Mouse (Mus musculus): ENCODE results near the gene Polr1b.

Polr1b gene

GRCm38 (mm10) chr2:129100784-129101310 lies at the start of gene Polr1b:
Gene Polr1b, plus strand, starts transcription at chr2:129100995.
- DNase-seq (ENCODE audit: low spot score in 2 of 2): peak; percentile 81 to 87

DNA sequence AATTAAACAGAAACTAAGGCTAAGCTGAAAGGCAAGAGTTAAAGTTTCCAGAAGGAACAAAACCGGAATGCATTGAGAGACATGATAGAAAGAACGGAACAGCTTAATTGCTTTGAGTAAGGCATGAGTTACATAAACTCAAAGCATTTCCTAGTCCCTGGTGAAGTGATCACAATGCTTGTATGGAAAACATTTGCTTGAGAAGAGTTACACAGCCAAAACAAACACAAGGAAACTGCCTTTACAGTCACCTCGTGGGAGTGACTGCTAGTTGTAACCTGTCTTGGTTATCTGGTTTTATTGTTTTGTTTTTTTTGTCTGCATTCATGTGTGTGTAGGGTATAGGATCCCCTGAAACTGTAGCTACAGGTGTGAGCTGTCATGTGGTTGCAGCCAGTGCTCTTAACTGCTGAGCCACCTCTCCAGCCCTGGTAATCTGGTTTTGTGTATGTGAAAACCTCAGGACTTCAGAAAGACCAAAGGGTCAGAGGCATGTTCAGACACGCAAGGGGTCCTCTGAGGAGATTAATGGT lies 48.3 kb upstream of the Polr1b start:
- no peak for DNase-seq (ENCODE audit: low spot score in 2 of 2)

GRCm38 (mm10) chr2:129055741-129056140 lies 45.1 kb upstream of the Polr1b start:
- DNase-seq (ENCODE audit: low spot score in 2 of 2): no peak

DNA sequence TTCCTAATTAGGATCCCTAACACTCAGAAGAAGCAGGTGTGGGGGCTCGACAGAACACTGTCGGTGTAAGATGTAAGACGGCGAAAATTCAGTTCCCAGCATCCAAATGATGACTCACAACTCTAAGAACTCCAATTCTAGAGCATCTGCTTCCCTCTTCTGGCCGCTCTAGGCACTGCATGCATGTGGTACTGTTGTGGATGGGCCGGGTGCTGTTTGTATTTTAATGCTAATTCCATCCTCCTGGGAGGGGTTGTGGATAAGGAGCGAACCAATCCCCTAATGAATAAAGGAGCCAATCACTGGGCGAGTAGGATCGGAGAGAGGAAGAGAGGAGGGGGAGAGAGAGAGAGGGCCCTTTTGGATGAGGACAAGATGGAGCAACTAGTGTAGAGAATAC lies 44.2 kb upstream of the Polr1b start:
- no peak for DNase-seq (ENCODE audit: low spot score in 2 of 2)

- no peak for DNase-seq (ENCODE audit: low spot score in 2 of 2)
Observed at GRCm38 (mm10) chr2:129057256-129057655, 43.5 kb upstream of the Polr1b start.

GRCm38 (mm10) chr2:129057920-129058361 lies 42.9 kb upstream of the Polr1b start:
- no peak for DNase-seq (ENCODE audit: low spot score in 2 of 2)

DNA sequence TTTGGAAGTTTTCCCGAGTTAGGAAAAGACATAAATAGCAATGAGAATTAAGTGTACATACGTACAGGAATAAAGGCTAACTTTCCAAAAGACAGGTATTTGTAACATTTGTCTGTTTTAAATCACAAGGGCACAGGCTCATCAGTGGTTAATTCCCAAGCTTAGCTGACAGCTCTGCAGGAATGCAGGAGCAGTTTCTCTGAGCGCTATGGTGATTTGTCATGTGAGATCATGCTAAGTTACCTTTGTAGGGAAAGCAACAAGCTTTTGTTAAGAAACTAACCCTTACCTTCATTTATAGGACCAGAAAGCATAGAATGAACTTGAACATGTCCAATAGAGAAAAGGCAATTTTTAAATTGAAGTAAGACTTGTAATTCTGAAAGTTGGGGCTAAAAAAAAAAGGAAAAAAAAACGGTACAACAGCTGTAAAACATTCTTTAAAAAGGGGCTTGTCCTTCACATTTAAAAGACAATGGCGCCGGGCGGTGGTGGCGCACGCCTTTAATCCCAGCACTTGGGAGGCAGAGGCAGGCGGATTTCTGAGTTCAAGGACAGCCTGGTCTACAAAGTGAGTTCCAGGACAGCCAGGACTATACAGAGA lies 39.2 kb upstream of the Polr1b start:
- DNase-seq (ENCODE audit: low spot score in 2 of 2): no peak

DNA sequence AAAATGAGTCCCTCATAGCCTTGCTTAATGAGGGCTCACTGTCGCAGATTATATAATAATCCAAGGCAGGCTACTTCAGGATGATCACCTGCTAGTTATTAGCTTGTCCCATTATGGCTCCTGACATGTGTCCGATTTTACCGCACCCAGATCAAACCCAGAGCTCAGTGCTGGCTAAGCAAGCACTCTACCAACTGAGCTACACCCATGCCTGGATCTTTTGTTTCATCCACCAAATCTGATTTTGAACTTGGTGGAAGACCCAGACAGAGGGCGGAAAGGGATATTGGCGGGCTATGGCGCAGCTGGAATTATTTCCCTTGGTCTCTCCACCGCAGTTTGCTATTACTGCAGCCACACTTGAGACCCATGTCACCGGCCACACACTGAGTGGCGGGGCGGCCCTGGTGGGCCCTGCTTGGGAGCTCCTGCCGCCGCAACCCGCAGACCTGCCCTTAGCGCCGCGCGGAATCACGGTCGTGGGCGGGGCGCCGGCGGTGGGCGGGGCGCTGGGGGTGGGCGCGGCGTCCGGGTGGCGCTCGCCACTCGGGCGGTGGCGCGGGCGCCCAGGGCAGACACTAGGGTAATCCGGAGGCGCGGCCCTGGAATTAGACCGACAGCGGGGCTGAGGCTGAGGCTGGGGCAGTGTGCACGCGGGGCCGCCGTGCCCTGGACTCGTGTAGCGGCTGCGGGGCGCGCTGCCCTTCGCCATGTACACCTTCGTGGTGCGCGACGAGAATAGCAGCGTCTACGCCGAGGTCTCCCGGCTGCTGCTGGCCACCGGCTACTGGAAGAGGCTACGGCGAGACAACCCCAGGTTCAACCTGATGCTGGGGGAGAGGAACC lies 35.1 kb upstream of the Polr1b start, which contains the start of gene Ttl:
Ttl (plus strand) TSS at position 506 of the 846 bp plus-strand sequence.
- DNase-seq (ENCODE audit: low spot score in 2 of 2): peak; percentile 57 to 67

- peak in 1 of 2 experiments; percentile 26 for DNase-seq (ENCODE audit: low spot score in 2 of 2)
Observed at GRCm38 (mm10) chr2:129066326-129066725, 34.5 kb upstream of the Polr1b start.

DNA sequence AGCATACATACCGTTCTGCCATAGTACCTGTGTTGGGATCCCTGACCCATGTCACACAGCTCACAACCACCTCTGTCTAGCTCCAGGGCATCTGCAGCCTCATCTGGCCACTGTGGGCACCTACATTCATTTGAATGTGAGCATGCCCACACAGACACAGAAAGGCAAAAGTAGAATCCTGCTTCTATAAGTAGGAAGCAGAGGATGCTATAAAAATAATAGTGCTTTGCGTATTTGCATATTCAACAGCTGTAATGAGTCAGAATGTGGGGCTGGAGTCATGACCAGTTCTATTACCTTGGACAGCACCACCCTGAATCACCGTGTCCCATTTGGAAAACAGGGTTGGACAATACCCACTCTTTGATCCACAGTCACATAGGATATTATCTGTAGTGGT lies 30.5 kb upstream of the Polr1b start:
- no peak for DNase-seq (ENCODE audit: low spot score in 2 of 2)

DNA sequence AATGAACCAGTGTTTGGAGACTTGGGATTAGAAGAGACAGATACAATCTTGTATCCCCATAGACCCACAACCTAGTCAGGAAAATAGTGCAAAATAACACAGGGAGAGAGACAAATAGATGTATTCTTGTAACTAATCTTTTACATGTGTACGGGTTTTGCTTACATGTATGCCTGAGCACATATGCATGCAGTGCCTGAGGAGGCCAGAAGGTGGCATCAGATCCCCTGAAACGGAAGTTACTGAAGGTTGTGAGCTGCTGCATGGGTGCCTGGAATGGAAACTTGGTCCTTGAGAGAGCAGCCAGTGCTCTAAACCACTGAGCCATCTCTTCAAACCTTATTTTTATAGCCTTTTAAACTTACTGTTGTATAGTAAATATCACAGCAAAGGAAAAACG lies 22.5 kb upstream of the Polr1b start:
- DNase-seq (ENCODE audit: low spot score in 2 of 2): no peak

- DNase-seq (ENCODE audit: low spot score in 2 of 2): no peak
Observed at GRCm38 (mm10) chr2:129079194-129079593, 21.6 kb upstream of the Polr1b start.

GRCm38 (mm10) chr2:129081097-129081496 lies 19.7 kb upstream of the Polr1b start:
- no peak for DNase-seq (ENCODE audit: low spot score in 2 of 2)

GRCm38 (mm10) chr2:129083514-129083913 lies 17.3 kb upstream of the Polr1b start:
- DNase-seq (ENCODE audit: low spot score in 2 of 2): no peak

DNA sequence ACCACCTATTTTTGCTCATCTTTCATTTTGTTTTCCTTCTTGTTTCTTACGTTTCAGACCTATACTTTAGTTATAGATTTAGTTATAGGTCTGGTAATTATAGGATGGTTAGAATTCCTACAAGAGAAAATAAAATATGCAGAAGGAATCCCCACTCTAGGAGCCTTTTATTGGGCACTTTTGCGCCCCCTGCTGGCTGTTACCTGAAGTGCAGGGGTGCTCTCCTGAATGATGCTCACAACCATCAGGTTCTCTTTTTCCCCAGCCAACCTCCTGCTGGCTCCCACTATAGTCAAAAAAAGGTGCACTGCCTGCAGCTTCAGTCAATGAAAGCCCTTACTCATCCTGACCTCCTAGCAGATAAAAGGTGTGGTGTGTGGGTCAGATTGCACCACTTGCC lies 15.8 kb upstream of the Polr1b start:
- DNase-seq (ENCODE audit: low spot score in 2 of 2): no peak

GRCm38 (mm10) chr2:129087520-129087919 lies 13.3 kb upstream of the Polr1b start:
- DNase-seq (ENCODE audit: low spot score in 2 of 2): no peak

DNA sequence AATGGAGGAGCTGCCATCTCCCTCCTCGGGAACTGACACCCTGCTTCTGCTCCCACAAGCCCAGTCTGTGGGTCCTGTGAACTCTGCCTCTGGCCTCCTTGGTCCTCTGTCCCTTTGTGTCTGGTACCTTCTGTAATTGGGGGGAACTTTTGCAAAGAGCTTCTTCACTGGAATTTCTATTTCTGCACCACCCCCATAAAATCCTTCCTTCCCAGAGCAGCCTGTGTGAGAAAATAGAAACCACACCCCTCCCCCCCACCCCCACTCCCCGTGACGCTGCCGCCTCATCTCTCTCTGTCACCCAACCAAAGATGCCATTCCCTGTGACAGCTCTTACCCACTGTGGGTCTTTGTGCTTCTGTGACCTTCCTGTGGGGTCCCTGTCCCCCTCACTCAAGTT lies 10.4 kb upstream of the Polr1b start:
- no peak for DNase-seq (ENCODE audit: low spot score in 2 of 2)

DNA sequence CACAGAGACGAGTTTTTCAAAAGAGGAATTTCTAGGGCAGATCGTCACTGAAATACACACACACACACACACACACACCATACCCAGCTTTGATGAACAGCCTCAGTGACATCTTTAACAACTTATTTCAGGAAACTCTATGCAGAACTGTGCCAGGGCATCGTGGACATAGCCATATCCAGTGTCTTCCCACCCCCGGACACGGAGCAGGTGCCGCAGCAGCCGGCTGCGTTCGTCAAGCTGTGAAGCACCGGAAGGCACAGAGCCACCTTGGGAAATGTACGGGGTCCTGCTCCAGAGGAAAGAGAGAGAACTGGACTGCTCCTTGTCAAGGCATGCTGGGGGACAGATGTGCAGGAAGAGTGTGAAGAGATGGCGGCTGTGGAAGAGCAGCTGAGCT lies 8.0 kb upstream of the Polr1b start:
- no peak for DNase-seq (ENCODE audit: low spot score in 2 of 2)

GRCm38 (mm10) chr2:129093926-129094724 lies 6.7 kb upstream of the Polr1b start:
- peak in 1 of 2 experiments; percentile 21 for DNase-seq (ENCODE audit: low spot score in 2 of 2)

GRCm38 (mm10) chr2:129112924-129113323 lies 12.1 kb downstream of the Polr1b start:
- no peak for DNase-seq (ENCODE audit: low spot score in 2 of 2)

DNA sequence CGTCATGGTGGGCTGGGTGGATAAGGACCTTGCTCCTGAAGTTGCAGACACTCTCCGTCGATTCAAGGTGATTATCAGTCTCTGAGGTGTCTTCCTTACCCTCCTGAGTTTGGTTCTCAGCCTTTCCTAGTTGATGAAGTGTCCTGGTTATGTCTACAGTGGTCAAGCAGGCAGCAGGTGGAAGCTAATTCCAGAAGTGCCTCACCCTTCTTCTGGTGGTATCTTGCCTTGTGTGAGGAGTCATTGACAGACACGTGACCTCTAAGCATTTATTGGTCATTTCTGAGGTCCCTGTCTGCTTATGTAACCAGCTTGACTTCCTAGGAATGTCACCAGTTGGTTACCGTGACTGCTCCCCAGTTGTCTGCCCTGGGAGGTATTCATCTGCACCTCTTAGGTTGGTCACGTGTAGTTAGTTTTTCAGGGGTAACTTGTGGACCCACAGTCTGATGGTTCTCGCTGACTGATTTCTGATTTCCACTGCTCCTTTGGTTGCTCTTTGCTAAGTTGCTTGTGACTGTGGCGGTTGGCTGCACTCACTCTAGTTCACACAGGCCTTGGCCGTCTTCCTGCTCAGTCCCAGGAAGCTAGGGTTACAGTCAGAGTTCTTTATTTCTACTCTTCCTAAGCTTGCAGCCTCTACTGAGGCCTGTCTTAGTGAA lies 15.0 kb downstream of the Polr1b start:
- DNase-seq (ENCODE audit: low spot score in 2 of 2): no peak

Data from frontal cortex, postnatal 25 days (tissue).